Comparison of ENCODE assay signal across 8 mouse cellular contexts in the genomic region with DNA sequence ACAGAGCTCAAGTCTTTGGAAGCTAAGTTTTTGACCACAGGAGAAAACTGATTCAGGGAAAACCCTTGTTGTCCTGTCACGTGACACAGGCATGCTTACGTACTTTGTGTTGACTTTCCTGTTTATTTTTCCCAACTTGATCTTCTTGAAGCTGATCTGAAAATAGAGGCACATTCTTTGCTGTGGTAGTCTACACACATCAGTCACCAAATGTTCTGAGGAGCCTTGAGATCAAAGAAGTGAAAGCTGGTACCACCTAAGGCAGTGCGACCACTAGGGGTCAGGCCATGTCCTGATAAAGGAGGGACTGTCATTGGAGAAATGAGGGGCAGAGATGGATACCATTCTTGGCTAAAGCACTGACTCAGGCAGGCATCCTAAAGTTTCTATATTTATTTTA. TPM values are rescaled to one million over a fixed set of nuclear protein-coding genes. Genes with fewer than 3 reads are reported as not detected.
A peak's percentile ranks its signal among the peaks of the same experiment; 100 is the strongest.
DNase-seq lines count a peak whose midpoint lies in the region; TF ChIP-seq lines count a peak whose summit lies in the region.

No protein-coding gene starts in this region.

- no peaks in the 10 kb centered on the region for H3K9me3 ChIP-seq in heart, embryonic 10.5 days

- H3K27me3 ChIP-seq in heart, embryonic 10.5 days (ENCODE audit: insufficient read depth, poor library complexity, severe bottlenecking): no peaks in the 10 kb centered on the region
- no peaks in the 10 kb centered on the region for H3K27me3 ChIP-seq in thymus, adult 2 months (ENCODE audit: control insufficient read depth, insufficient read depth, low read length)

- no peak overlapping the region for H3K27ac ChIP-seq in heart, embryonic 10.5 days
- no peak overlapping the region for H3K27ac ChIP-seq in thymus, adult 2 months (ENCODE audit: control insufficient read depth, insufficient read depth, low read length)

- H3K4me1 ChIP-seq in heart, embryonic 10.5 days: 0 out of 2 replicates have a peak, but pooled peaks cover 2% of the 10 kb centered on the region
- H3K4me1 ChIP-seq in thymus, adult 2 months (replicated peaks; ENCODE audit: control insufficient read depth, insufficient read depth, low read length): no peaks in the 10 kb centered on the region

- H3K36me3 ChIP-seq in heart, embryonic 10.5 days: no peaks in the 10 kb centered on the region
- no peaks in the 10 kb centered on the region for H3K36me3 ChIP-seq in thymus, adult 2 months (ENCODE audit: control insufficient read depth, insufficient read depth, low read length)

- 33% methylated on average over 3 of the region's 3 CpGs for WGBS in heart, embryonic 10.5 days
- 48% methylated on average over 3 of the region's 3 CpGs for WGBS in thymus, adult 2 months

- no peak for TF ChIP-seq CTCF in thymus, adult 2 months (IDR thresholded peaks at IDR 0.05; ENCODE audit: borderline replicate concordance, control insufficient read depth, extremely low read depth, insufficient read depth, low read length, poor library complexity)

- H3K4me3 ChIP-seq in heart, embryonic 10.5 days: no peak overlapping the region
- H3K4me3 ChIP-seq in thymus, adult 2 months (ENCODE audit: control insufficient read depth, insufficient read depth, low read length): no peak overlapping the region

- DNase-seq in heart, adult 11 months: peak; percentile 33
- no peak for DNase-seq in heart, embryonic 10.5 days (ENCODE audit: low spot score)
- DNase-seq in thymus, adult 2 months: peak; percentile 19
- DNase-seq in thymus, adult 18-20 months: no peak
- peak; percentile 83 for DNase-seq in embryo, embryonic 10 days (ENCODE audit: low spot score)
- DNase-seq in layer of hippocampus, postnatal 10 days (ENCODE audit: low spot score in 2 of 2): peak; percentile 51 to 55
- DNase-seq in ovary, adult 18-20 months (ENCODE audit: low spot score): peak; percentile 6
- DNase-seq in urinary bladder, adult 2 months (ENCODE audit: low spot score): no peak

- TF ChIP-seq POLR2A in thymus, adult 2 months (IDR thresholded peaks at IDR 0.05; ENCODE audit: control insufficient read depth, extremely low read depth, insufficient read depth, low read length, poor library complexity): no peak

RNA-seq across cellular contexts. Expression of a gene that starts 34.8 kb away (rescaled TPM):
- 4.8 and 6.6 TPM in 2 replicates for polyA plus RNA-seq in heart, embryonic 10.5 days (2016; fragmentation: Nextera tagmentation; extraction: Ambion mirVana)
- polyA plus RNA-seq in thymus, adult 2 months (2012; rRNA removed): 19.4 and 29.1 TPM in 2 replicates
- 10 to 100 TPM; 17.0 to 19.4 TPM for total RNA-seq in layer of hippocampus, postnatal 10 days (2021)
- 9.6 and 9.9 TPM in 2 replicates for polyA plus RNA-seq in urinary bladder, adult 2 months (2012; rRNA removed)

Comparison
In these comparisons a context has a peak if more than half of its experiments do, and no peak if none do; other contexts are left out.
1. DNase-seq: peak in heart, adult 11 months (single experiment), thymus, adult 2 months (single experiment), embryo, embryonic 10 days (single experiment), layer of hippocampus, postnatal 10 days (2 of 2) and ovary, adult 18-20 months (single experiment); none in heart, embryonic 10.5 days (single experiment), thymus, adult 18-20 months (0 of 2) and urinary bladder, adult 2 months (single experiment).